In the genomic region with DNA sequence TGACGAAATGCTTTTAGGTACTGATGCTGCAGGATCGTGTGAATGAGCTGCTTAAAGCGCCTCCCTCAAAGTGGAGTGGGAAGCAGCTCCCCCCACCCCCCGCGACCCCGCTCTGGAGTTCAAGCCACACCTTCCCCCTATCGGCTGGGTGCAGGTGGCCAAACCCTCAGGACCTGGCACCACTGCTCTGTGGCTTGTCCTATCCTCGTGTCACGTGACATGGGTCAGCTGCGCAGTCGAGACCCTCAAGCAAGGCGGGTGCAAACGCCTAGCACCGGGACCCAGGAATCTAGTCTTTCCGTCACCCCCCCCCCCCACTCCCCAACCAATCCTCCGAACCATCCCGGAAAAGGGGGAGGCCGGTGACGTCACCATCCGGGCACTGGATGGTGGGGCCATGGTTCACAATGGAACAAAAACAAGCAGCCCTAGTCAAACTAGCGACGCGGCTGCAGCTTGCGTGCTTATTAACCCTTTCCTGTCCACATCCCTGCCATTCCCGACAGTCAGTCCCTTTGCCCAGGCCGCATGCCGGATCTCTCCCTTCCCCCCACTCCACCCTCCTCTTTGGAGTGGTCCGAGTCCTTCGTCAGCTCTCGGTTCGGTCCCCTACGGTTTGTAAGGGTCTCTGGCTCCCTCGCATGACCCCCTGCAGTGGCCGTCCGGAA, we compare ENCODE assay signal across 8 mouse cellular contexts. TPM values are rescaled to one million over a fixed set of nuclear protein-coding genes. Genes with fewer than 3 reads are reported as not detected.
DNase-seq lines count a peak whose midpoint lies in the region; ATAC-seq and TF ChIP-seq lines count a peak whose summit lies in the region.

No protein-coding gene starts in this region.

- WGBS in forebrain, embryonic 13.5 days, result 20% methylated on average over 32 of the region's 35 CpGs
- 29% methylated on average over 34 of the region's 35 CpGs for WGBS in neural tube, embryonic 15.5 days

- peaks cover 10% of the 10 kb centered on the region; the same call in 1 of the 2 replicates for H3K36me3 ChIP-seq in E14TG2a.4 (ENCODE audit: insufficient read depth, low read length)
- H3K36me3 ChIP-seq in forebrain, embryonic 13.5 days (ENCODE audit: poor library complexity, severe bottlenecking), result no peaks in the 10 kb centered on the region
- H3K36me3 ChIP-seq in neural tube, embryonic 15.5 days, result no peaks in the 10 kb centered on the region

- H3K4me3 ChIP-seq in E14TG2a.4 (replicated peaks; ENCODE audit: low read length), result peak overlapping the region; percentile 90
- H3K4me3 ChIP-seq in forebrain, embryonic 13.5 days, result peak overlapping the region; percentile 70
- H3K4me3 ChIP-seq in neural tube, embryonic 15.5 days (replicated peaks), result peak overlapping the region; percentile 65

- H3K9ac ChIP-seq in forebrain, embryonic 13.5 days, result peak overlapping the region; percentile 60
- peak overlapping the region; percentile 45 for H3K9ac ChIP-seq in neural tube, embryonic 15.5 days (replicated peaks)

- H3K27me3 ChIP-seq in E14TG2a.4 (ENCODE audit: insufficient read depth, low read length), result no peaks in the 10 kb centered on the region
- H3K27me3 ChIP-seq in forebrain, embryonic 13.5 days, result no peaks in the 10 kb centered on the region
- no peaks in the 10 kb centered on the region for H3K27me3 ChIP-seq in neural tube, embryonic 15.5 days (replicated peaks)

- peaks cover 13% of the 10 kb centered on the region for H3K4me1 ChIP-seq in E14TG2a.4 (replicated peaks; ENCODE audit: low read depth, low read length)
- peaks cover 6% of the 10 kb centered on the region; the same call in 1 of the 2 replicates for H3K4me1 ChIP-seq in forebrain, embryonic 13.5 days
- H3K4me1 ChIP-seq in neural tube, embryonic 15.5 days, result peaks cover 3% of the 10 kb centered on the region; the same call in 1 of the 2 replicates

- H3K27ac ChIP-seq in forebrain, embryonic 13.5 days, result peak overlapping the region; percentile 95
- H3K27ac ChIP-seq in neural tube, embryonic 15.5 days (replicated peaks), result peak overlapping the region; percentile 94

- peak overlapping the region; percentile 49 for H3K4me2 ChIP-seq in forebrain, embryonic 13.5 days
- peak overlapping the region; percentile 51 for H3K4me2 ChIP-seq in neural tube, embryonic 15.5 days

- peak; percentile 91 to 93 for DNase-seq in heart, postnatal 10 days
- DNase-seq in layer of hippocampus, adult 11-12 months (ENCODE audit: low spot score), result peak; percentile 94
- DNase-seq in lung, adult 18-20 months, result peak; percentile 90 to 94
- DNase-seq in thymus, adult 18-20 months, result peak; percentile 69 to 85

- no peak for TF ChIP-seq CTCF in E14TG2a.4 (conservative IDR thresholded peaks at IDR 0.05; ENCODE audit: low read length)

- ATAC-seq in cerebellum, adult (ENCODE audit: insufficient number of reproducible peaks, low FRiP score, low TSS enrichment), result peak; percentile 87
- peak; percentile 92 for ATAC-seq in forebrain, embryonic 13.5 days
- peak; percentile 91 for ATAC-seq in neural tube, embryonic 15.5 days (ENCODE audit: low FRiP score)

- intact Hi-C loops in heart, postnatal 10 days (cut with DNase I), result loop anchor here (1.0 to 2.0 kb wide), 2 partner anchors 28 to 74 kb away; no protein-coding TSS in a partner anchor

- H3K9me3 ChIP-seq in E14TG2a.4 (ENCODE audit: low read length), result no peaks in the 10 kb centered on the region
- H3K9me3 ChIP-seq in forebrain, embryonic 13.5 days (replicated peaks), result no peaks in the 10 kb centered on the region
- H3K9me3 ChIP-seq in neural tube, embryonic 15.5 days (replicated peaks), result no peaks in the 10 kb centered on the region

RNA-seq across cellular contexts. Expression of a gene that starts 0.6 kb away (rescaled TPM):
- 36.6 and 43.5 TPM in 2 replicates for polyA plus RNA-seq in forebrain, embryonic 13.5 days (2015; fragmentation: Nextera tagmentation; extraction: Ambion mirVana)
- 100 to 1,000 TPM; 151 to 153 TPM for total RNA-seq in heart, postnatal 10 days (2021)
- 25.8 and 27.3 TPM in 2 replicates for polyA plus RNA-seq in neural tube, embryonic 15.5 days (2015; fragmentation: Nextera tagmentation; extraction: Ambion mirVana)

Comparison
In these comparisons a context has a peak if more than half of its experiments do, and no peak if none do; other contexts are left out.
1. Peak in every context shown above with its lines: DNase-seq, ATAC-seq, H3K4me3 ChIP-seq and H3K27ac ChIP-seq.